Mouse (Mus musculus) ovary, postnatal 14 days (tissue): ENCODE data around the gene Olfr1493-ps1.

Source experiments
- DNase-seq: peaks from one replicate; pipeline ENCODE4 v3.0.0; 2022; ENCODE audit warnings: low spot score

The Olfr1493-ps1 gene

GRCm38 (mm10) chr19:13722978-13723377, at the start of gene Olfr1493-ps1:
TSS of gene Olfr1493-ps1 (plus strand) at chr19:13723278.
- DNase-seq, result no peak

GRCm38 (mm10) chr19:13696968-13697367, 26.1 kb upstream of the Olfr1493-ps1 start, which contains the start of gene Olfr1491:
TSS of gene Olfr1491 (plus strand) at chr19:13697268.
- DNase-seq, result no peak

- DNase-seq, result no peak
Measured at GRCm38 (mm10) chr19:13739428-13739827, 16.4 kb downstream of the Olfr1493-ps1 start, which contains the start of gene Olfr1494. TSS of gene Olfr1494 (plus strand) at chr19:13739728.

GRCm38 (mm10) chr19:13749366-13749765, 26.3 kb downstream of the Olfr1493-ps1 start:
- DNase-seq, result no peak

- no peak for DNase-seq
Measured at GRCm38 (mm10) chr19:13764306-13764705, 41.2 kb downstream of the Olfr1493-ps1 start, which contains the start of gene Olfr1495. TSS of gene Olfr1495 (plus strand) at chr19:13764606.

- no peak for DNase-seq
Measured at GRCm38 (mm10) chr19:13768565-13769276, 45.6 kb downstream of the Olfr1493-ps1 start.

- no peak for DNase-seq
Measured at GRCm38 (mm10) chr19:13777578-13777977, 54.5 kb downstream of the Olfr1493-ps1 start, which contains the start of gene Olfr1496. TSS of gene Olfr1496 (plus strand) at chr19:13777878.
